Mouse (Mus musculus) cerebellum, postnatal 14 days (tissue): ENCODE data around the gene Nudt19.
A peak's percentile ranks its signal among the peaks of the same experiment; 100 is the strongest.
"Not testable (repeated sequence)": the region's sequence is repeated elsewhere in the genome, so short reads cannot be mapped to it uniquely, and the experiment has no call there.

Source experiments
- DNase-seq, 2 experiments: peaks; one replicate each; pipeline ENCODE4 v3.0.0; 2021; ENCODE audit warnings: mixed read lengths in 2 of 2

The Nudt19 gene

GRCm38 (mm10) chr7:35556205-35556603 is at the start of gene Nudt19:
TSS of gene Nudt19 (minus strand) at chr7:35556304.
- no peak for DNase-seq

DNA sequence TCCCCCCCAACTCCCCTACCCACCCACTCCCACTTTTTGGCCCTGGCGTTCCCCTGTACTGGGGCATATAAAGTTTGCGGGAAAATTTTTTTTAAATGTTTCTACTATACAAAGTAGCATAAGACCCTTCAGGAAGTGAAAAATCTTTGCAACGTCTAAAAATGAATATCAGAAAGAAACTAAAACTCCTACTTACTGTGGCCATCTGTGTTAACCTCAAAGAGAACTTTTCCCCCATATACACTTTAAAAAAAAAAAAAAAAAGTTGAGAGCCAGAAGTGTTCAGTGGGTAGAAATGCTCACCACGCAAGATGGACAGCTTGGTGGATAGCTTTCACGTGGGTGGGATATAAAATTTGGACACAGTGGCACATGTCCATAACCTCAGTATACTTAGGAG is 46.7 kb upstream of the Nudt19 start:
- DNase-seq = no peak

DNA sequence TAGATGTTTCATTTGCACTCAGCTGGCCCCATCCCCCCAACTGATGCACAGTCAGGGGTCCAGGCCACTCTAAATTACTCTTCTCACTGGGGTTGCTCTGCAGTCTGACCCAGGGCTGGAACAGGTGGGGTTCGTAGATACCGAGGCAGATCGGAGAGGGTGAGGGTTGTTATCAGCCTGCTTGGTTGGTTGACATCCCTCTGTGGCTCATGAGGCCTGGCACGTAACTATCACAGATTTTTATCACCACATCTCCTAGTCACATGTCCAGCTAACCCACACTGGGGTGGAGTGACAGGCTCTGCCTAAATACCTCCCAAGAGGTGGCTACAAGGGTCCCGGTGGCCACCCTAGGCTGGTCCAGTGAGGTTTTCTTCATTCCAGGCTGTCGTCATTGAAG is 45.0 kb upstream of the Nudt19 start:
- no peak for DNase-seq

DNA sequence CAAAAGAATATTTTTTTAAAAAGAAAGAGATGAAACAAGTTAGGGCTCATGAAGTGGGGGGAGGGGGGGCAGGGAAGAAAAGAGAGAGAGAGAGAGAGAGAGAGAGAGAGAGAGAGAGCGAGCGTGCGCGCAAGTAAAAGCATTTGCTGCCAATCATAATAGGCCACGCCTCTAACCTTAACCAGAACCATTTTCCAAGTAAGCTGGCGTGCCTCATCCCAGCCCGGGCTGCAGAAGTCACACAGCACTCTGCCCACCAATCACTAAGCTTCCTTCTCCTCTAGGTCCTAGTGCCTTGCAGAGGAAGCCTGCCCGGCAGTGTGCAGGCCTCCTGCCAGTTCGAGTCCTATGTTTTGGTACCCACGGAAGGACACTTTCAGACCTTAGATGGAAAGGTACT is 43.9 kb upstream of the Nudt19 start:
- DNase-seq = no peak

DNA sequence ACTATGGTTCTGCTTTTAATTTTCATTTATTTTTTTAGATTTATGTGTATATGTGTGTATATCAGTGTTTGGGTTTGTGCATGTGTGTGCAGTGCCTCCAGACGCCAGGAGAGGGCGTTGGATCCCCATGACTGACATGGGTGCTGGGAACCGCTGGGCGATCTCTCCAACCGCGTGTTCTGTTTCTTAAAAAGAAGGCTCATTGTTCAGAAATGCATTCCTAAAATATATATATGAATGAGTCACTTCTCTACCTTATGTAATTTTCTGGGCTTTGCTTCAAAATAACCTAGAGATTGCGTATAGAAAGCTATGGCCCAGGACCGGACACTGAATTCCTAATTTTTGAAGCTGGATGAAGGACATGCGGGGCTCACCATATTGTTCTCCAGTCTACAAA is 43.4 kb upstream of the Nudt19 start:
- DNase-seq = no peak

DNA sequence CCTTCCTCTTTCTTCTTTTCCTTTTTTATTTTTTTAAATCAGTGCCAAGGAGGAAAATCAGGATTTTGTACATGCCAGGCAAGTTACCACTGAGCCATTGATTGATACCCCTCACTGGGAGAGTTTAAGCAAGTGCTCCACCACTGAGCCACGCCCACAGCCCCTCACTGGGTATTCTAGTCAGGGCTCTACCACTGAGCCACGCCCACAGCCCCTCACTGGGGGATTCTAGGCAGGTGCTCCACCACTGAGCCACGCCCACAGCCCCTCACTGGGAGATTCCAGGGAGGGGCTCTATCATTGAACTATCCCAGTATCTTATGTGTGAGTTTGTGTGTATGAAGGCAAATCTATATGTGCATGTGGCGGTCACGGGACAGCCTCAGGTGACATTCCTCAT is 38.2 kb upstream of the Nudt19 start:
- DNase-seq = no peak

DNA sequence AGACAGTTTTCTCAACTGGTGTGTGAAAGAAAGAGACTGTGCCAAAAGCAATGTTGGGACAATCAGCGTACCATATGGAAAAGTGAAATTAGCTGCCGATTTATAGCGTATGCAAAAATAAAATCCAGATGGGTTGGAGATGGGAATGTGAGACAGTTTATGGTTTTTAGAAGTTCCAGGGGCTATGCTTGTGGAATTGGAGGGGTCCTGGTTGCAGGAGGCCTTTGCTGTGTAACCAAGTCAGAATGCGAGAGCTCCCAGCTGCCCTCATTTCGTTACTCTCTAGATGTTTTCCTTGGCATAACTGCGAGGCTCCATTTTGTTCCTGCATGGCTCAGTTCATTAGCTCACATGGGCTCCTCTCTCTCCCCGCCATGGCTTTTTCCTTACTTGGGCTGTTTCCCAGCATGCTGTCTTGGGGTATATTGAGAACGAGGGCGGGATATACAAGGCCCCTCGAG is 34.7 kb upstream of the Nudt19 start:
- DNase-seq = no peak

- DNase-seq = no peak
Observed at GRCm38 (mm10) chr7:35589485-35589884, 33.4 kb upstream of the Nudt19 start.

DNA sequence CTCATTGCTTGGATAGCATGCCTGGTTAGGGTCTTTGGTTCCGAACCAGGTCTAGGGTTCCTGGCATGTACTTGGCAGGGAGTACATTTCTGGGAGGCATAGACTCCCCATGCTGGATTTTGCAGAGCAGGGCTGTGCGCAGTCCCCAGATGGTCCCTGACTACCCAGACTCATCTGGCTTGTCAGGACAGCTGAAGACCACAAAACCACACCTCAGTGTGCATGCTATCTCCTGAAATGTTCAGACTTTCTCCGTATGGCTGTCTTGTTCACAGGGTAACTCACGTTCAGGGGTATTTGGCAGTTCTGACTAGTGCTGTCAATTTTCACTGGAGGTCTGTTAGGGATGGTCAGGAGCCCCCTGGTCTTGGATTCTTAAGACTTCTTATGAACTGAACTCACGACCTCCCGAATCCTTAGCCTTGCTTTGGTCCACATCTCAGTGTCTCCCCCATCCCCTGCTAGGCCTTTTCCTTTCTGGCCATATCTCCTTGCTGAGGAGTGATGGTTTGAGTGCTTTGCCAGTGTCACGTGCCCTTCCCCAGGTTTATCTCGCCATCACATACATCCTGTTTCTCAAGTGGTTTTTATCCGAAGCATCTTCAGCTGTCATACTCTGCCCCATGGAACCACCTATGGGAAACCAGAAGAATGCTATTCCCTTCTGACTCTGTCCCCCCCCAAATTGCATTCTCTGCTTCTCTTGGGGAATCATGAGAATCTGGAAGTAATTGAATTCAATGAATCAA is 32.8 kb upstream of the Nudt19 start:
- DNase-seq = no peak

DNA sequence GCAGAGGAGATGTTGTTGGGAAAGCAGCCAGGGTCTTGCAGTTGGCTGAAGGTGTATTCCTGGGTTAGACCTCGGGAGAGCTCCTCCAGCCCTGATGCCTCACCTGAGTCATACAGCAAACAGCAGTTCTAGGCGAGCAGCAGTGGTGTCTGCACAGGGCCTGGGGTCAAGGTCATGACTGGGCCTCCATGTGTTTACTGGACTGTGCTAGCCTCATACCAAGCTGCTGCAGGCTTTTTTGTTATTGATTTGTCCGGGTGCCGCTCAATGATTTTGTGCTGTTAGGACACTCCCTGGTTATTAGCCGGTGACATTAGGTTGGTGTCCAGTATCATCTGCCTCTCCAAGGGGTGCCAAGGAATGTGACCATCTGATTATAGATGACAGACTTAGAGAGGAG is 31.6 kb upstream of the Nudt19 start:
- peak in 1 of 2 experiments; percentile 8 for DNase-seq

DNA sequence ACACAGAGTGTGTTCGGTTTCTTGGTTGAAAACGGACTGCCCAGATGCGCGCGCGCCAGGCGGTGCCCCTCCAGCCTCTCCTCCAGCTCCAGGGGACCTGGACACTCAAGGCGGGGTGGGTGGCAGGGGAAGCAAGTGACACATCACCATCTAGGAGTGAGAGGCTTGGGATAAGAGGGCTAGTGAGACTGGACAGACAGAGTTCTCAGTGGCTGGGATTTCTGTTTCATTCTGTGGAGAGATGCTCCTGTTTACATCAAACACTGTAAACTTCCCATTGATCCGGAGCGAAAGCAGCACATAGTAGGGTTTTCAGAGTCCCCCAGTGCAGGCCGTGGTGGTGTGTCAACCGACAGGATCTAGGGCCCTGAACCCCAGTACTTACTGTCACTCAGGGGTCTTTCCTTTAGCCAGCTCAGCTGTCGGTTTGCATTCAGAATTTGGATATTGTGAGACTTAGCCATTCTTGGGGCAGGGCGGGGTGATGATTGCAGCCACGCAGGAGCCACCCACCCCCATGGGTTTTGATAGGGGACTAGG is 30.9 kb upstream of the Nudt19 start:
- DNase-seq = no peak

DNA sequence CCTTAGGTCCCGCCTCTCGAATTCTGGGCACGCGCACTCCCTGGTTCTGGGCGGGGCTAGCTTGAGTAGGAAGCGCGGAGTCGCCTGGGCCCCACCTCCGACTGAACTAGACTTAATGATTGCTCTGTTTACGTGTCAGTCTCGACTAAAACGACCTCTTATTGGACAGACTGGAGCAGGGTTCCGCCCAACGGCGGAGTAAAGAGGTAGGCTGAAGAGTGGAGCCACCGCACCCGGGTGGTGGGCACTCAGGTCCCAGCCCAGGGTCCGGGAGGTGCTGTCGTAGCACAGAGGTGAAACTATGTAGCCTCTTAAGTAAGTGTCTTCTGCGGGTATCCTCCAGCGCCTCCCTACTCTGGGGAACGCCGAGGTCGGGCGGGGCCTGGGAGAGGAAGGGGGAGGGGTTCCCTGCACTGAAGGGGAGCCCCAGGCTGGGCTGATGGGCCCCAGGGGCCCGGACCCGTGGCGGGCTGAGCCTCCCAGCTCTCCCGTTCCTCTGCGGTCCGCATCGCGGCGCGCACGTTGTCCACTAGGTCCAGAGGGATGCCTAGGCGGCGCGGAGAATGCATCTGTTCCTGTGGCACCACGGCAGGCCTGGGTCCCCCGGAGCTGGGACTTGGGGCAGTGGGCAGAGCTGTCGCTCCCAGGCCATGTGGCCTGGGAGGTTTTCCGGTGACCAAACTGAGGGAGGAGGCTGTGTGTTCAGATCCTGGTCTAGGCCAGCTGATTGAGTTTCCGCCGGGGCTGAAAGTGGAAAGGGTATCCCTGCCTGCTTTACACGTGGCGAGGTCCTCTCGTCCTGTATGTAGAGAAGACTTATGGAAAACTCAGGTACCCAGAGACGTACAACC is 30.2 kb upstream of the Nudt19 start, which contains the start of gene Ankrd27:
TSS of gene Ankrd27 (plus strand) at position 190 of the 851 bp plus-strand sequence.
- DNase-seq = peak; percentile 96 to 97

DNA sequence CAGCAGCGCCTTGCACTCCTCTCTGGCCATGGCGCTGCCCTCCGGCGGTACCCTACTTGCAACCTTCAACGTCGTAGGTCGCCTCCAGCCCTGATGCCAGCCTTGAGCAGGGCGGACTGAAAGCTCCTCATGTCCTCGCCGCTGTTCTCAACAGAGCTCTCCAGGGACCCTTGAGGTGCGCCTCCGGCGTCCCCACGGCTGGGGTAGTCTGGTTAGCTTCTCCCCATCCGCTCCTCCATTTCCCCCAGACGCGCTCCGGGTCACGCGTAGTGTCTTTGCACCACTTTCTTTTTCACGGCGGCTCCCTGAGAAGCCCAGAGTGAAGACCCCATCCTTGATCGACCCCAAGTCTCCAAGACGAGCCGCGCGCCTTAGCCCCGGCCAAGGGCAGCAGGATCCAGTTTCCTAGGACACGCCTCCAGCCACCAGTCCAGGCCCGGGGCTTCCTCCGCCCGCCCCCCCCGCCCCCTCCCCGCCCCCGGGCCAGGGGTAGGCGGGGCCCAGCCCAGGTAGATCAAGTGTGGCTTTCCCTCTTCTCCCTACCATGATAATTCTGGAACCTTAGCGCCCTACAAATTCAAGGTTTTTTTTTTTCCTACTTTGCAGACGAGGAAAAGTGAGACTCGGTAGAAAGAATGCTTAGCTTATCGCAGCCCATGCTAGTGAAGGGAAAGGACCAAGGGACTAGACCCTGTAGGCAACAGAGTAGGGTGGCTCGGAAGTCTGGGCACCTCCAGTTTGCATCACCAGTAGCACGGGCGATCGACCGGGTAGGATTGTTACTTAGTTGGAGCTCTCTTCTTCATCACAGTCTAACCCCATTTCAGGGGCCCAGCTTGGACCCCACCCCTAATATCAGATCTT is 29.3 kb upstream of the Nudt19 start, which contains the start of gene Rgs9bp:
TSS of gene Rgs9bp (minus strand) at position 392 of the 864 bp plus-strand sequence.
- peak in 1 of 2 experiments; percentile 38 for DNase-seq

- peak; percentile 33 to 35 for DNase-seq
Observed at GRCm38 (mm10) chr7:35584786-35585190, 28.7 kb upstream of the Nudt19 start.

DNA sequence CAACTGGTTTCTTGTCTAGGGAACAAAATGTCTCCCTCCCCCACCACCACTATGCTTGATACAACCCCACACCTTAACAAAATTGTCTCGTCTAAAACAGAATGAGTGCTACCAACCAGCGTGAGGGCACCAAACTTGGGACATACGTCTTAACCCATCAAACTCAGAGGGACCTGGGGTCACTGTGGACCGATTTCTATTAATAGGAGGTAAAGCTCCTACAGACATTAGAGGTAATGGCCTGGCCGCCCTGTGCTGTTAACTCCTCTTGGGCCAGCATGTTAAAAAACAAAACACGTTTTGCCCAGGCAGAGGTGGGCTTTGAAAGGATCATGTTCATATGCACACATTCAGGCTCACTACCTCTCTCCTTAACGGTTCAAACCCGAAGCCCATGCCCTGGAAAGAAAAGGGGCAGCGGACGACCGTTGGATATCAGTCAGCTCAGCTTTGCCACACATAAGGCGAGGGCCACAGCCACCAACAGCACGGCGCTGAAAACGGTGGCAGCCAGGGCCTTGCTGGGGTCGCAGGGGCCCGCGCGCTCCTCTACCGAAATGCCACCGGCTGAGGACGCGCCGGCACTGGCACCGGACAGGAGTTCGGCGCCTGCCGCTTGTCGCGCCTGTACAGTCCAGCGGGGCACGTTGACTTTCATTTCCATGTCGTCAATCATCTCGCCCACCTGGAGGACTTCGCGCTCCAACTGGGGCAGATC is 28.1 kb upstream of the Nudt19 start:
- peak in 1 of 2 experiments; percentile 26 for DNase-seq

DNA sequence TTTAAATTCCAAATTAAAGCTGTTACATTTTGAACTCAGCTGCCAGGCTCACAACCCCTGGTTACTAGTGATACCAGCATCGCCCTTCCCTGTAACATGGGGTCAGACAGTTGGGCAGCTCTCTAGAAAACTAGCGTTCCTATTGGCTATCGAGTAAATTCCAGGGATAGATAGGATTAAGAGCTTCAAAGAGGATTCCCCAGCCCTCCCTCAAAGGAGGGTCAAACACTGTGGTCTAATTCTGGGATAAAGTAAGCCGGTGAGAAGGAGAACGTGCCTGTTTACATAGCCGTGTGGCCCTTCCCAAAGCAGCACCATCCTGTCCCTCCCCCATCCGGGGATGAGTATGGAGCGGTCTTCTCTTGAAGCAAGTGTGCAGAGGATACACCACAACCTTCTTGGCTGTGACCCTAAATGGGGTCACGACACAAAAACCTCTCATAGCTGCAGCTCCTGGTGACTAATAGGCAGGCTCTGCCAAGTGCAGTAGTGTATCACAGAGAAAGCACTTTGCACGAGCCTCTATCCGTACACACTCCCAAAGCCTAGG is 27.4 kb upstream of the Nudt19 start:
- no peak for DNase-seq

- DNase-seq = no peak
Observed at GRCm38 (mm10) chr7:35582719-35583118, 26.6 kb upstream of the Nudt19 start.

GRCm38 (mm10) chr7:35579849-35580248 is 23.7 kb upstream of the Nudt19 start:
- peak; percentile 29 to 66 for DNase-seq

GRCm38 (mm10) chr7:35570883-35571282 is 14.8 kb upstream of the Nudt19 start:
- not testable (repeated sequence) for DNase-seq

- DNase-seq = not testable (repeated sequence)
Observed at GRCm38 (mm10) chr7:35569724-35570123, 13.6 kb upstream of the Nudt19 start.

- not testable (repeated sequence) for DNase-seq
Observed at GRCm38 (mm10) chr7:35565965-35566364, 9.9 kb upstream of the Nudt19 start.
